Mouse (Mus musculus): ENCODE results near the gene Alad. TPM values are rescaled to one million over a fixed set of nuclear protein-coding genes. Genes with fewer than 3 reads are reported as not detected.
"Not testable (repeated sequence)": the region's sequence is repeated elsewhere in the genome, so short reads cannot be mapped to it uniquely, and the experiment has no call there.

Gene Alad
- polyA plus RNA-seq, 1 experiment from 2014 or later: 144 TPM

DNA sequence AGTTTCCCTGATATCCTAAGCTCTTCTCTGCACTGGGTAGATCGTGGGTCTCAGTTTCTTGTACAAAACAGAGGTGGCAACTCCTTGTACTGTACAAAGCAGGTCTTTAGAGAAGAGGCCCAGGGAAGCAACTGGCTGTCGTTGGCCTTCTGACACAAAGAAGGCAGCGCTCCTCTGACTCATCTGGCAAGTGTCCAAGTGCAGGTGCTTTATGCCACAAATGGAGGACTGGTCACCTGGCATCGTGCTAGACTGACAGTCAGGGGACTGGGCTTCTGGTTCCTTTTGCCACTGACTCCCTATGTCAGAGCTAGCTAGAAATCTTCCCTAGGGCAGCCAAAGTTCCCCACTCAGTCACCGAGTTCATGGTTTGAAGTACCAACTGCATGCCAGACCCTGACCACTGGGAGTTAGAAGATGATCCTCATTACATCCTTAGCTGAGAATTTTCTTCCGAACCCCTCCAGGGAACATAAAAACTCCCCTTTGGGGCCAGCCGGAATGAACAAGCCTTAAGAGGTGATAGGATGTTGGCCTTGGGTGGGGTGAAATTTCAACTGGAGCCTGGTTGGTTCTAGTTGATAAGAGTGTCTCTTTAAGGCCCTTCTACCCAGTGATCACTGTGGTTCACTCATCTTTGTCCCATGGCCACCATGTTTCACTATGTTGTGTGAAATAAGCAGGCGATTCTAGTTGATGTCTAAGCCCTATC, 34.1 kb downstream of the Alad start:
- 78% methylated on average over 8 of the region's 8 CpGs for WGBS
- H3K4me2 ChIP-seq (ENCODE audit: low read depth, low read length): no peak overlapping the region
- ATAC-seq (ENCODE audit: insufficient read depth, low FRiP score): no peak
- H3K36me3 ChIP-seq (ENCODE audit: control insufficient read depth, insufficient read depth, low read length): no peaks in the 10 kb centered on the region
- H3K9me3 ChIP-seq (replicated peaks; ENCODE audit: control insufficient read depth, low read length): no peaks in the 10 kb centered on the region
- peaks cover 5% of the 10 kb centered on the region; the same call in 1 of the 2 replicates for H3K4me1 ChIP-seq (ENCODE audit: control insufficient read depth, insufficient read depth, low read length)
- no peaks in the 10 kb centered on the region for H3K27me3 ChIP-seq (ENCODE audit: control insufficient read depth, insufficient read depth, low read length)
- no peak overlapping the region for H3K4me3 ChIP-seq (replicated peaks; ENCODE audit: low read length)
- no peak overlapping the region for H3K9ac ChIP-seq (ENCODE audit: low read length)
- H3K27ac ChIP-seq (ENCODE audit: low read length): peak overlapping the region; percentile 52

DNA sequence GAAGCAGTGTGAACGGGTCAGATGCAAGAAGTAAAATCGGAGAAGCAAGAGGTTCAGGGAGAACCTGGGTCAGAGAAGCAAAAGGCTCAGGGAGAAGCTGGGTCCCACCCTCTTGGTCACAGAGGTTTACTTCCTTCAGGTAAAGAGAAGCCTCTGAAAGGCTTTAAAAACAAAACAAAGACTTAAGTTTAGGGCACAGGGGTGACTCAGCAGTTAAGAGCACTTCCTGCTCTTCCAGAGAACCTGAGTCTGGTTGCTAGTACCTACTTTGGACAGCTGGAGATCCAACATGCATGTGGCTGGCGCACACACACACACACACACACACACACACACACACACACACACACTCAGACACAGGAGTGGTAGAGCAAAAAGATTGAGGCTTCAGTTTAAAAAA, 34.8 kb downstream of the Alad start:
- no peak overlapping the region for H3K4me2 ChIP-seq (ENCODE audit: low read depth, low read length)
- H3K36me3 ChIP-seq (ENCODE audit: control insufficient read depth, insufficient read depth, low read length): no peaks in the 10 kb centered on the region
- no peak for ATAC-seq (ENCODE audit: insufficient read depth, low FRiP score)
- H3K27ac ChIP-seq (ENCODE audit: low read length): peak overlapping the region; percentile 52
- no peak overlapping the region for H3K4me3 ChIP-seq (replicated peaks; ENCODE audit: low read length)
- peaks cover 7% of the 10 kb centered on the region; the same call in 1 of the 2 replicates for H3K4me1 ChIP-seq (ENCODE audit: control insufficient read depth, insufficient read depth, low read length)
- WGBS: 66% methylated on average over 3 of the region's 3 CpGs
- H3K9me3 ChIP-seq (replicated peaks; ENCODE audit: control insufficient read depth, low read length): no peaks in the 10 kb centered on the region
- no peaks in the 10 kb centered on the region for H3K27me3 ChIP-seq (ENCODE audit: control insufficient read depth, insufficient read depth, low read length)
- no peak overlapping the region for H3K9ac ChIP-seq (ENCODE audit: low read length)

GRCm38 (mm10) chr4:62480709-62481605, 38.8 kb downstream of the Alad start:
- peak; percentile 9; the same call in 1 of the 2 replicates for ATAC-seq (ENCODE audit: insufficient read depth, low FRiP score)
- Histone ChIP-seq H3K4me2 (ENCODE audit: low read depth, low read length) (peak overlapping the region; percentile 90), H3K9me3 (replicated peaks; ENCODE audit: control insufficient read depth, low read length) (no peaks in the 10 kb centered on the region), H3K9ac (ENCODE audit: low read length) (peak overlapping the region; percentile 77), H3K4me3 (replicated peaks; ENCODE audit: low read length) (peak overlapping the region; percentile 61), H3K36me3 (ENCODE audit: control insufficient read depth, insufficient read depth, low read length) (no peaks in the 10 kb centered on the region), H3K27me3 (ENCODE audit: control insufficient read depth, insufficient read depth, low read length) (no peaks in the 10 kb centered on the region), H3K27ac (ENCODE audit: low read length) (peak overlapping the region; percentile 84; the same call in 1 of the 2 replicates), H3K4me1 (ENCODE audit: control insufficient read depth, insufficient read depth, low read length) (peaks cover 10% of the 10 kb centered on the region)
- 36% methylated on average over 10 of the region's 10 CpGs for WGBS

- 2% methylated on average over 66 of the region's 71 CpGs for WGBS
- H3K9ac ChIP-seq (ENCODE audit: low read length): peak within 1 kb of the TSS; percentile 77
- peak within 1 kb of the TSS; percentile 84 for H3K27ac ChIP-seq (ENCODE audit: low read length)
Observed at GRCm38 (mm10) chr4:62479937-62480708, 39.6 kb downstream of the Alad start, which contains the start of gene Bspry. Gene Bspry (plus strand): TSS chr4:62480053.

DNA sequence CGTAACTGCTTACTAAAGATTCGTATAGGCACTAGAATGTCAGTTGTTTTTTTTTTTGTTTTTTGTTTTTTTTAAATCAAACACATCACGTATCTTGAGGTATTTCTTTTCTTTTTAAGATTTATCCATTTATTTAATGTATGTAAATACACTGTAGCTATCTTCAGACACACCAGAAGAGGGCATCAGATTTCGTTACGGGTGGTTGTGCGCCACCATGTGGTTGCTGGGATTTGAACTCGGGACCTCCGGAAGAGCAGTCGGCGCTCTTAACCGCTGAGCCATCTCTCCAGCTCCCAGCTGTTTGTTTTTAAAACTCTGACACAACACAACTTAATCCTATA, 40.2 kb downstream of the Alad start:
- H3K27me3 ChIP-seq (ENCODE audit: control insufficient read depth, insufficient read depth, low read length); H3K36me3 ChIP-seq (ENCODE audit: control insufficient read depth, insufficient read depth, low read length); H3K9me3 ChIP-seq (replicated peaks; ENCODE audit: control insufficient read depth, low read length); ATAC-seq (ENCODE audit: insufficient read depth, low FRiP score); H3K27ac ChIP-seq (ENCODE audit: low read length): not testable (repeated sequence)
- 11% methylated on average over 11 of the region's 11 CpGs for WGBS
- Histone ChIP-seq H3K9ac (ENCODE audit: low read length) (peak overlapping the region; percentile 77), H3K4me1 (ENCODE audit: control insufficient read depth, insufficient read depth, low read length) (peaks cover 10% of the 10 kb centered on the region), H3K4me3 (replicated peaks; ENCODE audit: low read length) (peak overlapping the region; percentile 61), H3K4me2 (ENCODE audit: low read depth, low read length) (peak overlapping the region; percentile 90)

More at GRCm38 (mm10) chr4:62479937-62480708, 39.6 kb downstream of the Alad start, which contains the start of gene Bspry:
- Histone ChIP-seq H3K4me2 (ENCODE audit: low read depth, low read length) (peak within 1 kb of the TSS; percentile 90), H3K4me1 (ENCODE audit: control insufficient read depth, insufficient read depth, low read length) (peaks cover 10% of the 10 kb centered on the region), H3K27me3 (ENCODE audit: control insufficient read depth, insufficient read depth, low read length) (no peaks in the 10 kb centered on the region), H3K4me3 (replicated peaks; ENCODE audit: low read length) (peak within 1 kb of the TSS; percentile 61), H3K36me3 (ENCODE audit: control insufficient read depth, insufficient read depth, low read length) (no peaks in the 10 kb centered on the region), H3K9me3 (replicated peaks; ENCODE audit: control insufficient read depth, low read length) (no peaks in the 10 kb centered on the region)
- ATAC-seq (ENCODE audit: insufficient read depth, low FRiP score): peak; percentile 91

- no peaks in the 10 kb centered on the region for H3K36me3 ChIP-seq (ENCODE audit: control insufficient read depth, insufficient read depth, low read length)
- no peak overlapping the region for H3K4me2 ChIP-seq (ENCODE audit: low read depth, low read length)
- H3K4me1 ChIP-seq (ENCODE audit: control insufficient read depth, insufficient read depth, low read length): peaks cover 7% of the 10 kb centered on the region
- H3K27ac ChIP-seq (ENCODE audit: low read length): peak overlapping the region; percentile 66
- no peak overlapping the region for H3K9ac ChIP-seq (ENCODE audit: low read length)
- H3K27me3 ChIP-seq (ENCODE audit: control insufficient read depth, insufficient read depth, low read length): no peaks in the 10 kb centered on the region
- no peaks in the 10 kb centered on the region for H3K9me3 ChIP-seq (replicated peaks; ENCODE audit: control insufficient read depth, low read length)
- no peak overlapping the region for H3K4me3 ChIP-seq (replicated peaks; ENCODE audit: low read length)
- 66% methylated on average over 6 of the region's 6 CpGs for WGBS
- ATAC-seq (ENCODE audit: insufficient read depth, low FRiP score): peak; percentile 14; the same call in 1 of the 2 replicates
Observed at GRCm38 (mm10) chr4:62477542-62478244, 42.0 kb downstream of the Alad start.

- Histone ChIP-seq H3K36me3 (ENCODE audit: control insufficient read depth, insufficient read depth, low read length) (no peaks in the 10 kb centered on the region), H3K27ac (ENCODE audit: low read length) (no peak overlapping the region), H3K9ac (ENCODE audit: low read length) (no peak overlapping the region), H3K4me1 (ENCODE audit: control insufficient read depth, insufficient read depth, low read length) (peaks cover 7% of the 10 kb centered on the region), H3K27me3 (ENCODE audit: control insufficient read depth, insufficient read depth, low read length) (no peaks in the 10 kb centered on the region), H3K9me3 (replicated peaks; ENCODE audit: control insufficient read depth, low read length) (no peaks in the 10 kb centered on the region), H3K4me2 (ENCODE audit: low read depth, low read length) (no peak overlapping the region), H3K4me3 (replicated peaks; ENCODE audit: low read length) (no peak overlapping the region)
- 71% methylated on average over 6 of the region's 6 CpGs for WGBS
- no peak for ATAC-seq (ENCODE audit: insufficient read depth, low FRiP score)
Observed at GRCm38 (mm10) chr4:62475793-62476192, 43.9 kb downstream of the Alad start.

GRCm38 (mm10) chr4:62475131-62475530, 44.6 kb downstream of the Alad start:
- Histone ChIP-seq H3K27me3 (ENCODE audit: control insufficient read depth, insufficient read depth, low read length) (no peaks in the 10 kb centered on the region), H3K9me3 (replicated peaks; ENCODE audit: control insufficient read depth, low read length) (no peaks in the 10 kb centered on the region), H3K4me3 (replicated peaks; ENCODE audit: low read length) (no peak overlapping the region), H3K36me3 (ENCODE audit: control insufficient read depth, insufficient read depth, low read length) (no peaks in the 10 kb centered on the region), H3K4me1 (ENCODE audit: control insufficient read depth, insufficient read depth, low read length) (peaks cover 6% of the 10 kb centered on the region), H3K9ac (ENCODE audit: low read length) (no peak overlapping the region), H3K4me2 (ENCODE audit: low read depth, low read length) (no peak overlapping the region), H3K27ac (ENCODE audit: low read length) (no peak overlapping the region)
- ATAC-seq (ENCODE audit: insufficient read depth, low FRiP score): no peak
- WGBS: 66% methylated on average over 2 of the region's 2 CpGs

All from stomach, embryonic 16.5 days (tissue).